Mouse (Mus musculus) cerebellum, adult 9-10 months (tissue): ENCODE results near the gene Hspg2.
"Not testable (repeated sequence)": the region's sequence is repeated elsewhere in the genome, so short reads cannot be mapped to it uniquely, and the experiment has no call there.

Source experiments
- DNase-seq: peaks from one replicate; pipeline ENCODE4 v3.0.0; 2022

Gene Hspg2

GRCm38 (mm10) chr4:137581815-137582214, 113.2 kb downstream of the Hspg2 start:
- no peak for DNase-seq

- DNase-seq, result not testable (repeated sequence)
These were observed 120.5 kb downstream of the Hspg2 start for GRCm38 (mm10) chr4:137589095-137589494.

GRCm38 (mm10) chr4:137589586-137589985, 121.0 kb downstream of the Hspg2 start:
- DNase-seq, result no peak

- no peak for DNase-seq
These were observed 122.4 kb downstream of the Hspg2 start for GRCm38 (mm10) chr4:137590961-137591360.

GRCm38 (mm10) chr4:137593601-137594495, 125.3 kb downstream of the Hspg2 start, which contains the start of gene Usp48:
TSS of gene Usp48 (plus strand) at chr4:137593755.
- DNase-seq, result peak; percentile 99

- peak; percentile 64 for DNase-seq
These were observed 126.1 kb downstream of the Hspg2 start for GRCm38 (mm10) chr4:137594496-137595270.

GRCm38 (mm10) chr4:137597098-137597630, 128.6 kb downstream of the Hspg2 start:
- no peak for DNase-seq

- no peak for DNase-seq
These were observed 130.0 kb downstream of the Hspg2 start for GRCm38 (mm10) chr4:137598577-137598976.

- no peak for DNase-seq
These were observed 135.0 kb downstream of the Hspg2 start for GRCm38 (mm10) chr4:137603449-137604171.

GRCm38 (mm10) chr4:137607023-137607422, 138.5 kb downstream of the Hspg2 start:
- DNase-seq, result no peak

GRCm38 (mm10) chr4:137609281-137609680, 140.7 kb downstream of the Hspg2 start:
- no peak for DNase-seq

GRCm38 (mm10) chr4:137609702-137610101, 141.1 kb downstream of the Hspg2 start:
- DNase-seq, result no peak

- no peak for DNase-seq
These were observed 141.7 kb downstream of the Hspg2 start for GRCm38 (mm10) chr4:137610256-137610655.
